Comparison of ENCODE assay signal across 15 mouse cellular contexts in the genomic region with DNA sequence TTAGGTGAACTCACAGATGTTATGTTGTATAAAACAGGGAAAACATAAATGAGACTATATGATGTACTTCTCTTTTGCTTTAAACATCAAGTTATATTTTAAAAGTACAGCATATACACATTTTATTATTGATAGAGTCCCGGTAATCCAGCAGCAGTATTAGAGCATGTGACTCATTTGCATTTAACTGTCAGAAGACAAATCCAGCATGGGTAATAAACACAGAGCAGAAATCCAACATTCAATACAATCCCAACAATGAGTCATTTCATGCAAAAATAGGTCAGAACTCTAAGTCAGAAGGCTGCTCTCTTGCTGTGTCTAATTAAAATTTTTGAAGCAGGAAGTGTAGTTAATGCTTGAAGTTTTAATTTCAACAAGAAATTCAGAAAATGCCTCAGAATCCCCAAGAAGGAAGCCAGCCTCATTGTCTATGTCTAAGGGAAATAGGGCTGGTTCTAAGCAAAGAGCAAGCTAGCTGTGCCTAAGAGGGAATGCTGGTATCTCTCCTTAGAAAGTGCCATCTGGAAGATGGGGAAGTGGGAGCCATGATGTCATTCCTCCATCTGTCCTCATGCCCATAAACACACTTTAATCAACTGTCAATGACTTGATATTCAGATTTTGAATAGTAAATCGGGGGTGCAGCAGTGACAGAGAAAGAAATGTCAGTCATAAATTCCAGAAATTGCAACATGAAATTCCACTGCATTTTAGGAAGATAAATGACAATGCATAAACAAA.
A peak's percentile ranks its signal among the peaks of the same experiment; 100 is the strongest.
DNase-seq lines count a peak whose midpoint lies in the region; ATAC-seq lines count a peak whose summit lies in the region.
"Had no signal": no experiment of that assay in that cellular context is flagged by ENCODE, and none has a peak within 500 bp of the region (broad histone marks: within the 10 kb centered on the region; RNA-seq: fewer than 3 reads in every experiment).

No protein-coding gene starts in this region.

- DNase-seq in forebrain, embryonic 14.5 days (ENCODE audit: low spot score): peak; percentile 60
- no peak for DNase-seq in forebrain, embryonic 10.5 days (ENCODE audit: extremely low spot score, low spot score)
- DNase-seq in brain, adult 2 months (ENCODE audit: low read depth, low spot score): peak; percentile 72
- peak; percentile 31 for DNase-seq in cerebellum, adult 9-11 months
- peak; percentile 18 for DNase-seq in layer of hippocampus, adult 9-10 months (ENCODE audit: low spot score)
- no peak for DNase-seq in yolk sac, embryonic 10.5 days (ENCODE audit: low spot score)
- DNase-seq in gastrocnemius, adult 8-10 months (ENCODE audit: low spot score in 2 of 2): no peak
- no peak for DNase-seq in kidney, postnatal 4 days
- DNase-seq: gastrocnemius, postnatal 36 days; lung, postnatal 10 days had no signal

- no peaks in the 10 kb centered on the region for H3K9me3 ChIP-seq in forebrain, embryonic 14.5 days (replicated peaks; ENCODE audit: control insufficient read depth, low read length)
- no peaks in the 10 kb centered on the region for H3K9me3 ChIP-seq in forebrain, embryonic 10.5 days
- H3K9me3 ChIP-seq: kidney, embryonic 15.5 days; limb, embryonic 12.5 days; liver, embryonic 15.5 days; neural tube, embryonic 13.5 days had no signal

- H3K4me1 ChIP-seq in forebrain, embryonic 14.5 days (ENCODE audit: control insufficient read depth, insufficient read depth, low read length): no peaks in the 10 kb centered on the region
- no peaks in the 10 kb centered on the region for H3K4me1 ChIP-seq in forebrain, embryonic 10.5 days
- H3K4me1 ChIP-seq: kidney, embryonic 15.5 days; limb, embryonic 12.5 days; liver, embryonic 15.5 days; neural tube, embryonic 13.5 days had no signal

- H3K4me2 ChIP-seq in forebrain, embryonic 14.5 days (ENCODE audit: low read length): no peak overlapping the region
- H3K4me2 ChIP-seq: kidney, embryonic 15.5 days; limb, embryonic 12.5 days; liver, embryonic 15.5 days; neural tube, embryonic 13.5 days had no signal

- H3K27ac ChIP-seq in forebrain, embryonic 14.5 days (ENCODE audit: low read depth, low read length): peak overlapping the region; percentile 15; the same call in 1 of the 2 replicates
- no peak overlapping the region for H3K27ac ChIP-seq in forebrain, embryonic 10.5 days
- H3K27ac ChIP-seq: kidney, embryonic 15.5 days; limb, embryonic 12.5 days; liver, embryonic 15.5 days; neural tube, embryonic 13.5 days had no signal

- H3K9ac ChIP-seq in forebrain, embryonic 14.5 days (ENCODE audit: low read length): no peak overlapping the region
- H3K9ac ChIP-seq: kidney, embryonic 15.5 days; limb, embryonic 12.5 days; liver, embryonic 15.5 days; neural tube, embryonic 13.5 days had no signal

- H3K4me3 ChIP-seq in forebrain, embryonic 14.5 days (ENCODE audit: low read depth, low read length): no peak overlapping the region
- H3K4me3 ChIP-seq in forebrain, embryonic 10.5 days: no peak overlapping the region
- H3K4me3 ChIP-seq: kidney, embryonic 15.5 days; limb, embryonic 12.5 days; liver, embryonic 15.5 days; neural tube, embryonic 13.5 days had no signal

- ATAC-seq in forebrain, embryonic 14.5 days: peak; percentile 90
- ATAC-seq: inflammation-experienced regulatory T-cells, adult 6 months had no signal

- H3K27me3 ChIP-seq in forebrain, embryonic 14.5 days (replicated peaks; ENCODE audit: control insufficient read depth, insufficient read depth, low read length): no peaks in the 10 kb centered on the region
- no peaks in the 10 kb centered on the region for H3K27me3 ChIP-seq in forebrain, embryonic 10.5 days (ENCODE audit: poor library complexity, severe bottlenecking)
- H3K27me3 ChIP-seq: limb, embryonic 12.5 days; liver, embryonic 15.5 days; neural tube, embryonic 13.5 days had no signal

- WGBS in forebrain, embryonic 14.5 days: 72% methylated on average over 2 of the region's 2 CpGs
- WGBS in forebrain, embryonic 10.5 days: 82% methylated on average over 2 of the region's 2 CpGs

- H3K36me3 ChIP-seq in forebrain, embryonic 14.5 days (ENCODE audit: control insufficient read depth, insufficient read depth, low read length): no peaks in the 10 kb centered on the region
- peaks cover 2% of the 10 kb centered on the region for H3K36me3 ChIP-seq in forebrain, embryonic 10.5 days (replicated peaks)
- H3K36me3 ChIP-seq: neural tube, embryonic 13.5 days had no signal

Comparison
In these comparisons a context has a peak if more than half of its experiments do, and no peak if none do; other contexts are left out.
1. DNase-seq: peak in forebrain, embryonic 14.5 days (single experiment), brain, adult 2 months (single experiment), cerebellum, adult 9-11 months (single experiment) and layer of hippocampus, adult 9-10 months (single experiment); none in forebrain, embryonic 10.5 days (single experiment), yolk sac, embryonic 10.5 days (single experiment), gastrocnemius, adult 8-10 months (0 of 2) and kidney, postnatal 4 days (0 of 2).